Mouse (Mus musculus): ENCODE results near the gene Mrgbp.

The Mrgbp gene

DNA sequence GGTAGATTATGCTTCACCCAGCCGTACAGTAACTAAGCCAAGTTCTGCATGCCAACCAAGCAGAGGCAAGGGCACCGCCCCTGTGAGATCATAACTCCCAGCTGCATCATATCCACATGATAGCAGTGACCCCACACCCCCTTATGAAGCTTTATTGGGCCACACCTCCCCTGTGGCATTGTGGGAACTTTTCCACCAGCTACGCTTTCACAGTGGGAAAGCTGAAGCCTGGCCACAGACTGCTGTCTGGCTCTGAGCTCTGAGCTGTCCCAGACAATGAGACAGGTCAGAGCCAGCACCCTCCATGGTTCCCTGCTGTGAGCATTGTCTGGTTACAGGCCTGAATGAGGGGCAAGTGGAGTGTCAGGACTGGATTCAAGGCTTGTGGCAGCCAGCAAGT lies at the start of gene Mrgbp:
TSS of gene Mrgbp (plus strand) at position 303 of the 400 bp plus-strand sequence.
- no peak for DNase-seq (ENCODE audit: low spot score)

DNA sequence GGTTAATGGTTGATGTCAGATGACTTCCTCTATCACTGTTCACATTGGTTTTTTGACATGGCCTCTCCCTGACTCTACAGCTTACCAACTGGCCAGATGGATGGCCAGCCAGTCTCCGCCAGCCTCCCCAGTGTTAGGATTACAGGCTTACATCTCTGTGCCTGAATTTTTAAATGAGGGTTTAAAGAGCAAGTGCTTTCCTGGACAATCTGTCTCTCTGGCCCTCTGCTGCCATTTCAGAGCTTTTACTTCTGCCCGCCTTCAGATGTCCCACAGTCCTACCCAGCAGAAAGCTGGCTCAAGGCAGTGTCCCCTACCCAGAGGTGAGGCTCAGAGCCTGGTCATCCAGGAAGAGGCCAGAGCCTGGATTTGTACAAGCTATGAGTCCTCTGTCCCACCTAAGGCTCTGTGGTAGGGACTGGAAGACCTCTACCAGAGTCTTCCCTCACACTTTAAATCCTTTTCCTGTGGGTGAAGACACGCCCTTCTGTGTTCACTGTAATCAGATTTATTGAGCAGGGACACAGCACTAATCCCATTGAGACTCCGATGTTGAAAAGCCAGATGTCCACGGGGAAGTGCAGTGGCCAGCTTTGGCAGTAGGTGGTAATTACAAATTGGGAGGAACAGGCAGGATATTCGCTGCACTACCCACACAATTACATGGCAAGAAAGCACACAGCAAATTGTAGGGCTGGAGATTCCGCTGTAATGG lies 49.3 kb upstream of the Mrgbp start:
- no peak for DNase-seq (ENCODE audit: low spot score)

DNA sequence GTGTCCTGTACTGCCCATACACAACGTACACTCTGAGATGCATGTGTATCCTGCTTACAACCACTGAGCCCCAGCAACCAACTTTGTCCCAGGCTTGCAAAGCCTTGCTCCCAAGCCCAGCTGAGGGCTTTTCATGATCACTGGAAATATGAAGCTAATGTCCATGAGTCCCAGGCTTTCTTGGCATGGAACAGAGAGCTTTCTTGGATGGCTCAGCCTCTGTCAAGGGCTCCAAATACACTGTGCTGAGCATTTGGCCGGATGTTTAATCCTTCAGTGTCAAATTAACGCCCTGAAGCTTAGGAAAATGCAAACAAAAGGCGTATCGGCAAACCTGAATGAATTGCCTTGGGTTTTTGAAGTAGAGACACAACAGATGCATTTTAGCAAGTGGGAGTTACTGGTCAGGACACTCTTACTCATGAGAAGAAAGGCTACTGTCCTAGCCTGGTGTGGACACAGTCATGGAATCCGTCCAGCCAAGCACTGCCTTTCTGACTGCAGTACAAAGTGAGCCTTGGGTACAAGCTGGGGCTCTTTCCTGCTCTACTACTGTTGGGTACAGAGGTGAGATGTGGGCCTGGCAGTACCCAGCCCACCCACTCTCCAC lies 48.6 kb upstream of the Mrgbp start:
- DNase-seq (ENCODE audit: low spot score), result no peak

DNA sequence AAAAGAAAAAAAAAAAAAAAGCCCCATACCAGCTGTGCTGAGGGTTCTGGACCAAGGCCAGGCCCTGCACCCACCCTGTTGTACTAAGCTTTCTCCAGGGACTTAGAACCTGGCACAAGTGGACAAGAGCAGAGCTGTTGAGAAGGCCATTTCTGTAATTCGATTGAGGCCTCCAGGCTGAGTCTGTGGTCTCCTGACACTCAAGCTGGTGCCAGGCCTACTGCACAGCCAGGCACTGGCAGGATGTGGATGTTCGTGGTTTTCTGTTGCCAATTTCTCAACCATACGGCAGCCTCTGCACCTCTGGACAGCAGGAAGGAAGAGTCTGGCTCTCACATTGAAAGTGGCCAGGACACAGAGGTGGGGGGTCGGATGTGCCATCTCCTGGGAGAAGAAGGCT lies 47.9 kb upstream of the Mrgbp start:
- no peak for DNase-seq (ENCODE audit: low spot score)

DNA sequence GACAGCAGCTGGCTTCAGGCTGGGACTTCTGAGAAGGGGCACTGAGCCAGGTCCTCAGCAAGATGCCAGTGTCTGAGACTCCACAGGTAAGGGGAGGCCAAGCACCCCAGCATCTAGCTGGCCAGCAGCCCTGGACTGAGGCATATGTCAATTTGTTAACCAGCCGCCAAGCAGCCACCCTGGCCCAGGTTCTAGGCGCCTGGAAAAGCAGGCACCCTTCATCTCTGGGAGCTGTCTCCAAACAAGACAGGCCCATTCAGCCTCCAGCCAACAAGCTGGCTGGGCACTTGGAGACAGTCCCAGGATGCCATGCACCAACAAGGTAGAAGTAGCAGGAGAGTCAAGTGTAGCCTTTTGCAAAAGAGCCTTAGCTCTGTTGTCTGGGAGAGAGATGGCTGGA lies 37.4 kb upstream of the Mrgbp start:
- DNase-seq (ENCODE audit: low spot score), result no peak

DNA sequence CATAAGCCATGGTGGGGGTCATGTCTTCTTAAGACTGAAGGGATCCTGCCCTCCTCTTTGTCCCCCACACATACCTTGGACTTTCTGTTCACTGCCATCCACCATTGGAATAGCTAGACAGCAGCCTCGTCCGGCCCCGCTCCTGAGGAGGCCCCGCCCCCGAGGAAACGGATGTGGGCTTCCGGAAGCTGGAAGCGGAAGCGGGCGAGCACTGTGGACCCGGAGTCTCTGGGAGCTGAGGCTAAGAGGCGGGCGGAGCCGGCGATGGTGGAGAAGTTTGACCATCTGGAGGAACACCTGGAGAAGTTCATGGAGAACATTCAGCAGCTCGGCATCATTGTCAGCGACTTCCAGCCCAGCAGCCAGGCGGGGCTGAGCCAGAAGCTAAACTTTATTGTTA lies 36.1 kb upstream of the Mrgbp start:
- DNase-seq (ENCODE audit: low spot score), result no peak

DNA sequence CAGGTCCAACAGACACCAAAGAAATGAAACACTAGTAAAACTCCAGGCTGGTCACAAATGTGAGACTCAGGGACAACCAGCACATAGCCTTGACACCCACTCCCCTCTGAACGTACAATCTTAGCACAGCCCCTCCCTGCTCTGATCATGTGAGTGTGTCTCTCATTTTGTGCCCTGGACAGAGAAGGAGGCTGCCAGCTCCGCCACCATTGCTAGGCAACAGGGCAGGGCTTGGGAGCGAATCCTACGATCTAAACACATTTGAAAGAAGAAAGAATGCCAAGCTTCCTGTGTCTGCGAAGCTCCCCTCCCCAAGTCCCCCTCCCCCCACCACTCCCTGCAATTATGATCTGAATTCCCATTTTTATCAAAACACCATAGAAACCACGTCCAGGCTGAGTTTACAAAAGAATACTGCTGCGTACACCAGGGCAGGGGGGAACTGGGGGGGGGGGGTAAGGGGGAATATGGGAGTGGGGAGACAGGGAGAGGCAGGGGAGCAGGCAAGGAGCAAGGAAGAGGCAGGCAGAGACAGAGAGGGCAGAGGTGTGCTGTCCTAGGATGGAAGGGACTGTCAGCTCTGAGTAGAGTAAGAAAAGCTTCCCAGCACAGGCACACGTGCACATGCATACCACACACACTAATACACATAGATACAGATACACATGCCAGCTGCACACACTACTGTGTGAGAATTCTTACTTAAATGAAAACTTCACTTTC lies 33.6 kb upstream of the Mrgbp start:
- no peak for DNase-seq (ENCODE audit: low spot score)

DNA sequence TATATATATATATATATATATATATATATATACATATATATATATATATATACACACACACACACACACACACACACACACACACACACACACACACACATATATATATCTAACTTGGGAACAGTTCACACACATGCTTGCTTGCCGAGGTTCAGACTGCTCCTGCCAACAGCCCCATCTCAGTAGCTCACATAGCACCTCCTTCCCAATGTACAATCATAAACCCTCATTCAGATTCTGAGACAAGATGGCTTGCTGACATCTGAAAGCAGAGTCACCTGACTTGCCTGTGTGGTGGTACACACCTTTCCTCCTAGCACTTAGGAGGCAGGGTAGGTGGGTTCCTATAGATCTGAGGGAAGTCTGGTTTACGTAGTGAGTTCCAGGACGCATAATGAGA lies 28.8 kb upstream of the Mrgbp start:
- DNase-seq (ENCODE audit: low spot score), result no peak

DNA sequence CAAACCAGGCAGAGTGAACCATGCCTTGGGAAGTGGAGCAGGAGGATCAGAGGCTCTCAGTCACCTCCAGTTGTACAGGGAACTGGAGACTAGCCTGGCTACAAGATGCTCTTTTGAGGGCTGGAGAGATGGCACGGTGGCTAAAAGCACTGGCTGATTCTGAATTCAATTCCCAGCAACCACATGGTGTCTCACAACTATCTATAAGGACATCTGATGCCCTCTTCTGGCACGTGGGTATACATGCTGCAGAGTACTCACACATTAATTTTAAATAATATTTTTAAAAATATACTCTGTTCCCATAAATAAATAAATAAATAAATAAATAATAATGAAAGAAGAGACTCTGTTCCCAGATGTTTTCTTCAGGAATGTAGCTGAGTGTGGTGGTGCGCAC lies 25.9 kb upstream of the Mrgbp start:
- no peak for DNase-seq (ENCODE audit: low spot score)

DNA sequence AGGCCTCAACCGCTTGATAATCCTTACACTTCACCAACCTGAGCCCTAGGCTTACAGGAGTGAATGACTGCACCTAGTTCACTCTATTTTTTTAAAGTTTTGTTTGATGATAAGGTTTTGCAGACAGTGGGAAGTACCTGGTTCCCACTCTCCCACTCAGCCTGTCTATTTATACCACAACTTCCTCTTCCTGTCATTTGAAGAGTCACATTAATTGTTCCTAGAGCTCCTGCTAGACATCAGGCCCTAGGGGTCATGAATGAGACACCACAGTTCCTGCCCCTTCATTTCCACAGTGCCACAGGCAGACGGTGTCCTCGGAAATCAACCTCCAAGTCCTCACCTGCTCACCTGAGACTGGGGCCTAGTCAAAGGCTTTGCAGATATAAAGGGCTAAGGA lies 24.6 kb upstream of the Mrgbp start:
- DNase-seq (ENCODE audit: low spot score), result no peak

DNA sequence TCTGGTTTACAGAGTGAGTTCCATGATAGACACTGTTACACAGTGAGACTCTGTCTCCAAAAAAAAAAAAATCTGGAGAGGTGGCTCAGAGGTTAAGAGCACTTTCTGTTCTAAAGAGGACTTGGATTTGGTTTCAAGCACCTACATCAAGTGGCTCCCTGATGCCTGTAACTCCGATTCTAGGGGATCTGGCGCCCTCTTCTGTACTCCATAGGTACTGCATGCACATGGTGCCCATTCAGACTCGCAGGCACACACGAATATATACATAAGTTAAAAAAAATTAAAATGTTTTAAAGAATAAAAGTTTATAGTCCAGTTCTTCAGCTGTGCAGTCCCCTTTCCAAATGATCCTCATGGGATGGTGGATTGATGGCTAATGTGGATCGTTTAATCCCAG lies 20.9 kb upstream of the Mrgbp start:
- no peak for DNase-seq (ENCODE audit: low spot score)

DNA sequence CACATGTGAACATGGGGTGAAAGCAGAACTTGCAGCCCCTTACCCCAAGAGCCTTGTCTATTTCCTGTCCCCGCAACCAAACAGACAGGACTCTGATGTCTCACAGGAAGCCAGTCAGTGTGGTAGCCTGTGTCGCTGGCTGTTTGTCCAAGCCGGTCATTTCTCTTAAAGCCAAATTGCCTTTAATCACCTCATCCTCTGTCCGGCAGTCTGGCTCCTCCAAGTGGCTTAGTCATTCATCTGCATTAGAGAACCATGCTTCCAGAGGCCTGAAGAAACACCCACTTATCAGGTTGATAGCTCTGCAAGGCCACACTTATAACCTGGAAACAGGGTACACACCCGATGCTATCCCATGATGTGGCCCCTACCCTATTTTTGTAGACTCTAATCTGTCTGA lies 19.0 kb upstream of the Mrgbp start:
- DNase-seq (ENCODE audit: low spot score), result no peak

DNA sequence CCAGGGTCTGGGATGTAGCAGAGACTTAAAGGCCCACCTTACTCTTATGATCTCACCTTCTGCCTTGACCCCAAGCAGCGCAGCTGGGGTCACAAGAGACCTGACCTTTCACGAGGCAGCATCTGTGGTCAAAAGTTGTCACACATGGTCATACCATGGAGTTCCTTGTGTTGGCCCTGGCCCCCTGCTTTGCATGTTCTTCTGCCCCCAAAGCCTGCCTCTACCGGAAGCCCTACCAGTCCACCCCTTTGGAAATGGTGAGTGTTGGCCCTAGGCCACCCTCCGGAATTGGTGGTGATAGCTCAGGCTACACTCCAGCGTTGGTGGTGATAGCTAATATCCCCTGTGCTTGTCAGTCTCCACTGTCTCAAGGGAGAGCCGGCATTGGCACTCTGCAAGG lies 17.8 kb upstream of the Mrgbp start:
- no peak for DNase-seq (ENCODE audit: low spot score)

DNA sequence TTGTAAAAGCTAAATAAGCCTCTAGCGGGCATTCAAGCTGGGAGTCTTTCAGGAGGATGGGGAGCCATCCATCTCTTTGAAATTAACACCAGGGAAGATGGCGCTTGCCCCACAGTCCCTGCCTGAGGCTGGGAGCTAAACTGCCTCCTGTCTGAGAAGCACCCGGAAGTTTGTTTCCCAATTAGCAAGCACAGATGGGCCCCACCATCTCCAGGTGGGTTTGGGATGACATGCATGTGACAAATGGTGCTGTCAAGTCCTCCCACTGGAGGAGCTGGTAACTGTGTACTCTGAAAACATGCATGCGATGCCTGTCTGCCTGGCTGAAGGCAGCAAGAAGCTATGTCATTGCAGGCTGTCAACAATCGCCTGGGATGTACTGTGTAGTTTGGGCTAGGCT lies 17.3 kb upstream of the Mrgbp start:
- no peak for DNase-seq (ENCODE audit: low spot score)

DNA sequence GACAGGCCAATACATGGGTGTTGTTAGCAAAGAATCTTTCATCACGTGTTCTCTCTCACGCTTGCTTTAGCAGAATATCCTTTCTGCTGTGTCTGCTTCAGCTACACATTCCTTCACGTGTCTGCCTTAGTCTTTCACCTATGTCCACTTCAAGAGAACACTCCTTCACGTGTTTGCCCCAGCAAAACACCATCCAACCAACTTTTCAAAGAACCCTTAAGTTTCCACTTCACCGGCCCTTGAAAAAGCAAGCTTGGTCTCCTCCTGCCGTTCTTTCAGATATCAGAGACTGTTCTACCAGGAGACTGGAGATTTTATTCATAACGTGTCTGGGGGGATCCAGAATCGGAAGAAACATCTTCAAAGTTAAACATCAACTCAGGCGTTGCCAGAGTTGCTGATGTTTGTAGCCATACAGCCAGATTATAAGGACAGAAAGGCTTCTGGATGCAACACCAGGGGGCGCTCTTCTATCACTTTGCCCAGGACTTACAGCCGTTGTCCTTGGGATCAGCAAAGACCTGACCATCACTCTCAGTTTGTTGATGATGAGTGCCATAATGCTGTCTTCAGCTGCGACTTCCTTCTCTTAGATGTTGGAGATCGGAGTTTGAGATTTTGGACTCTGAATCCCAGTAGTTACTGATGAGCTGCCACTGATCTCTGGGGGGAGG lies 14.7 kb upstream of the Mrgbp start:
- peak; percentile 47 for DNase-seq (ENCODE audit: low spot score)

DNA sequence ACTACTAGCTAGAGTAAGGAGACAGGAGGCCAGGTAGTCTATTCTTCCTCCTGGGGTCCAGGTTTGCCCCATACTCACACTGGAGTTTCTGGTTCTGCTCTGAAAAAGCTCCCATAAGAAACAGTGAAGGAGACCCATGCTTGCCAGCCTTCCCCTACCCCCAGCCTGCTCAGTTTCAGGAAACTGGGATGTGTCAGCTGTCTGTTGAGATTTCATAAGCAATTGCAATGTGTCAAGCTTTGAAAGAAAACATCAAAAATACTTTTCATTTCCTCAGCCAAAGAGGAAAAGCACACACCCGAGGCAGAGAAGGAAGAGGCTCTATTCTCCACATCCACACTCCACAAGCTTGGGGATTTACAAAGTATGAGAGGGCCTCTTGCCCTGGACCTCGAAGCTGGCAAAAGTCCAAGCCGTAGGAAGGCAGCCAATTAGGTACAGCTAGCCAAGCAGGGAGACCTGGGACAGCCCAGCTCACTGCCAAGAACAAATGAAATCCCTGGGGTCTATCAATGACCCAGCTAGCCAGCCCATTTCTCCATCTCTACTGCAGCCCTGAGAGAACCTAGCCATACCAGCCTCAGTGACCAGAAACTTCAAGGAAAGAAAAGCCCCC lies 12.0 kb upstream of the Mrgbp start:
- DNase-seq (ENCODE audit: low spot score), result no peak

DNA sequence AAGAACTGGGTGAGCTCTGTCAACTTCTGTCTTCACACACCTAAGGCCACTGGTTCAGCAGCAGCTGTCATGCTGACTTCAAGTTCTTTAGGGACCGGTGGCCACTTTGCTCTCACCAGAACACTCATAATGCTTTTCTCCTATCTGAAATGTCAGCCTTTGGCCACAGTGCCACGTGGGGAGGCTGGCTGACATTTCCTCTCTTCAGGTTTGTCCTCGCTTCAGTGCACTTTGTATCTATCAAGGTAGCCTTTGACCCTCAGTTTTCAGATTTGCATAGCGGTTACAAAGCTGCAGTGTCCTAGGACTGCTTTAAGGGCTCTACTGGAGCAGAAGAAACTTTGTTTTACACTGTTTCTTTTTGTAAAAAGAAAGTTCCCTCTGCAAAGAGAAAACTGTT lies 4.6 kb upstream of the Mrgbp start:
- no peak for DNase-seq (ENCODE audit: low spot score)

DNA sequence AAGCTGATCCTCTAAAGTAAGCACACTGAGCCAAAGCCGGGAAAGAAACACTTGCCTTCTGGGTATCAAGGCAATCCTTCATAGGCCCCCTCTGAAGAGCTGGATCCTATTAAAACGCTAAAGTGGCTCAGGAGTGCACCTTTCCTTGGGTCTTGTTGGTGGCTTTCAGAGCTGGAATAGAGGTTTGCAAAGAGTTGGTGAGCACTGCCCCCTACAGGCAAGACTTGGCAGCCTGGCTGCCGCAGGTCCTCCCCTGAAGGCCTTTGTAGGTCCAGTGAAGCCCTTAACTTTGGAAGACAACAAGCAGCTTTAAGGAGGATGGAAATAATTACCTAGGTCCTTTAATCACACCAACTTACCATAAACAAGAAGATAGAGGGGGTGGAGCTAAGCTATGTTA lies 2.4 kb upstream of the Mrgbp start:
- DNase-seq (ENCODE audit: low spot score), result peak; percentile 61

DNA sequence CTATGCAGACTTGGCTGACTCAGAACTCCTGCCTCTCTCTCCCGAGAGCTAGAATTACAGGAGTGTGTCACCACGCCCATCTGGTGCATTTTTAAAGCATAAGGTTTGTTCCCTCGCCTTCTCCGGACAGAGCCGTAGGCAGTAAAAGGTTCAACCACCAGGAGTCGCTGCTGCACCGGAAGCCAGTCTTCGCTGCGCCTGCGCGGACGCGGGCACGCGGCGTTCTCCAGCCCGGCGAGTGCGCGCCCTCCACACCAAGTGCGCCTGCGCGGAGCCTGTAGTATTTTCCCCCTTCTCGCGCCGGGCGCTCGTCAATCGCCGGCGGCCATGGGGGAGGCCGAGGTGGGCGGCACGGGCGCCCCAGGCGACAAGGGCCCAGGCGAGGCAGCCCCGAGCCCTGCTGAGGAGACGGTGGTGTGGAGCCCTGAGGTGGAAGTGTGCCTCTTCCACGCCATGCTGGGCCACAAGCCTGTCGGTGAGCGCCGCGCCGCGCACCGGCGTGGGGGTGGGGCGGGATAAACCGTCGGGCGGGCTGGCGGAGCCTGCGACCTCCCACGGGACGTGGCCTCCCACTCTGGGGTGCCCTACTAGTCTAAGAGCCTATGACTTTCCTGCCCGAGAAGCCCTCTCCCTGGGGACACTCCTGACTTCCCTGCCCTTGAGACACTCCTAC lies 1.5 kb downstream of the Mrgbp start:
- peak; percentile 96 for DNase-seq (ENCODE audit: low spot score)

DNA sequence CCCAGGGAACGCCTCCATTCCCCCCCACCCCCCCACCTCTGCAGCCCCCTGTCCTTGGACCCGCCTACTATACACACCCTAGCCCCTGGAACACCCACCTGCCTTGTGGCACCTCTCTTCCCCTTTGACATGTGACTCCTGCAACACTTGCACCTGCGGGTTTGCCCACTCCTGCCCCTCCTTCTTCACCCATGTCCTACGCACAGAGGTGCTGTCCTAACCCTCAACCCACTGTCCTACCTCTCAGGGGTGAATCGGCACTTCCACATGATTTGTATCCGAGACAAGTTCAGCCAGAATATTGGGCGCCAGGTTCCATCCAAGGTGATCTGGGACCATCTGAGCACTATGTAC lies 2.0 kb downstream of the Mrgbp start:
- DNase-seq (ENCODE audit: low spot score), result peak; percentile 27

DNA sequence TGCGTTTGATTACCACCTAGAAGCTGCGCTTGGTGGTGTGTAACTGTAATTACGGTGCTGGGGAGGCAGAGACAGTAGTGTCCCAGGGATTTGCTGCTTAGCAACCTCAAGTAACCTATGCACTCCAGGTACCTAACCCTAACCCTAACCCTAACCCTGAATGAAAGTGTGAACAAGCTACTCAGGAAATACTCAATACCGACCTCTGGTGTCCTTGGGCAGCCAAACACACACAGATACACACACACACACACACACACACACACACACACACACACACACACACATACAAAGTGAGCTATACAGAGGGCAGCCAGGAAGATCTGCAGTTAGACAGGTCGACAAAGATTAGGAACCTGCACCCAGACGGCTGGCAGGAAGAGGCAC lies 7.6 kb downstream of the Mrgbp start:
- peak; percentile 40 for DNase-seq (ENCODE audit: low spot score)

Measured in T-cell, adult 2 months (primary cell).